In the genomic region with DNA sequence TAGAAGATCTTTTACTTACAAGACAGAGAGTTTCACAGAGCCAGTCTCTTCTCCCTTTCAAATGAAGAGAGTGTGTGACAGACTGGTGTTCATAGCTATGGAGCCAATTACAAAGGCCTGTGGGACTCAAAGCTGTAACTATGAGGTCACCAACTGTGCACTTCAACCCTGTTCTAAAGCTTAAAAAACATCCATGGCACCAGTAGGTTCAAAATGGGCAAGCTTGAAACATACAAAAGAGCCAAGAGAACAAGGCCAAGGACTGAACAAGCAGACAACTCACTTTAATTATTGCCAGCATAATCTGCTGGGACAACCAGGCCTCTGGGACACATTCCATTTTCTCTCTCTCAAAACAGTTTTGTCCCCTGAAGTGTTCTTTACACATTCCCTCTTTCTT, we compare ENCODE assay signal across 8 mouse cellular contexts. TPM values are rescaled to one million over a fixed set of nuclear protein-coding genes. Genes with fewer than 3 reads are reported as not detected.
A peak's percentile ranks its signal among the peaks of the same experiment; 100 is the strongest.
DNase-seq lines count a peak whose midpoint lies in the region; ATAC-seq and TF ChIP-seq lines count a peak whose summit lies in the region.
"Had no signal": no experiment of that assay in that cellular context is flagged by ENCODE, and none has a peak within 500 bp of the region (broad histone marks: within the 10 kb centered on the region; RNA-seq: fewer than 3 reads in every experiment).

No protein-coding gene starts in this region.

- H3K4me3 ChIP-seq in liver, adult 2 months (ENCODE audit: insufficient read depth, low read depth, low read length) = peak overlapping the region; percentile 36
- no peak overlapping the region for H3K4me3 ChIP-seq in forebrain, embryonic 14.5 days (ENCODE audit: low read depth, low read length)
- H3K4me3 ChIP-seq in limb, embryonic 10.5 days = peak overlapping the region; percentile 73
- H3K4me3 ChIP-seq in small intestine, adult 2 months (ENCODE audit: low read depth, low read length) = no peak overlapping the region

- H3K27me3 ChIP-seq in liver, adult 2 months (ENCODE audit: control insufficient read depth, insufficient read depth, low read length) = no peaks in the 10 kb centered on the region
- no peaks in the 10 kb centered on the region for H3K27me3 ChIP-seq in forebrain, embryonic 14.5 days (replicated peaks; ENCODE audit: control insufficient read depth, insufficient read depth, low read length)
- no peaks in the 10 kb centered on the region for H3K27me3 ChIP-seq in limb, embryonic 10.5 days (ENCODE audit: low read depth, poor library complexity, severe bottlenecking)
- no peaks in the 10 kb centered on the region for H3K27me3 ChIP-seq in small intestine, adult 2 months (ENCODE audit: control insufficient read depth, insufficient read depth, low read length)

- no peak for ATAC-seq in forebrain, embryonic 14.5 days

- peak overlapping the region; percentile 63 for H3K27ac ChIP-seq in liver, adult 2 months (replicated peaks; ENCODE audit: insufficient read depth, low read depth, low read length)
- no peak overlapping the region for H3K27ac ChIP-seq in forebrain, embryonic 14.5 days (ENCODE audit: low read depth, low read length)
- no peak overlapping the region for H3K27ac ChIP-seq in limb, embryonic 10.5 days
- H3K27ac ChIP-seq in small intestine, adult 2 months (ENCODE audit: insufficient read depth, low read depth, low read length) = peak overlapping the region; percentile 68

- H3K79me2 ChIP-seq in liver, adult 2 months (ENCODE audit: control insufficient read depth, insufficient read depth, low read length) = peaks cover 28% of the 10 kb centered on the region

- peaks cover 21% of the 10 kb centered on the region for H3K4me1 ChIP-seq in liver, adult 2 months (ENCODE audit: control insufficient read depth, insufficient read depth, low read length)
- peaks cover 13% of the 10 kb centered on the region; the same call in 1 of the 2 replicates for H3K4me1 ChIP-seq in forebrain, embryonic 14.5 days (ENCODE audit: control insufficient read depth, insufficient read depth, low read length)
- peaks cover 23% of the 10 kb centered on the region for H3K4me1 ChIP-seq in limb, embryonic 10.5 days
- H3K4me1 ChIP-seq in small intestine, adult 2 months (ENCODE audit: control insufficient read depth, insufficient read depth, insufficient read length, low read length) = peaks cover 20% of the 10 kb centered on the region; the same call in 1 of the 2 replicates

- no peak for TF ChIP-seq CTCF in liver, adult 2 months (IDR thresholded peaks at IDR 0.05; ENCODE audit: low read depth, low read length)
- TF ChIP-seq CTCF in small intestine, adult 2 months (IDR thresholded peaks at IDR 0.05; ENCODE audit: extremely low read depth, insufficient read length, insufficient replicate concordance, low read depth, low read length) = no peak

- H3K9ac ChIP-seq in liver, adult 2 months (ENCODE audit: low read depth, low read length) = peak overlapping the region; percentile 44
- no peak overlapping the region for H3K9ac ChIP-seq in forebrain, embryonic 14.5 days (ENCODE audit: low read length)

- no peak for TF ChIP-seq POLR2A in liver, adult 2 months (IDR thresholded peaks at IDR 0.05; ENCODE audit: extremely low read depth, insufficient read depth, low read length)
- TF ChIP-seq POLR2A in small intestine, adult 2 months (IDR thresholded peaks at IDR 0.05; ENCODE audit: low read depth, low read length) = no peak

- peak overlapping the region; percentile 86; the same call in 1 of the 2 replicates for H3K4me2 ChIP-seq in forebrain, embryonic 14.5 days (ENCODE audit: low read length)

- DNase-seq in liver, adult 2 months (ENCODE audit: extremely low read depth, low read depth, low spot score) = peak; percentile 93
- no peak for DNase-seq in liver
- DNase-seq in forebrain, embryonic 14.5 days (ENCODE audit: low spot score) = no peak
- no peak for DNase-seq in limb, embryonic 10.5 days (ENCODE audit: low spot score)
- DNase-seq in spleen, postnatal 14 days (ENCODE audit: low spot score in 2 of 2) = no peak
- no peak for DNase-seq in embryo, embryonic 10.5 days (ENCODE audit: low spot score)

- peaks cover 3% of the 10 kb centered on the region for H3K36me3 ChIP-seq in liver, adult 2 months (ENCODE audit: control insufficient read depth, insufficient read depth, low read length)
- H3K36me3 ChIP-seq in forebrain, embryonic 14.5 days (ENCODE audit: control insufficient read depth, insufficient read depth, low read length) = 0 out of 2 replicates have a peak, but pooled peaks cover 3% of the 10 kb centered on the region
- peaks cover 32% of the 10 kb centered on the region for H3K36me3 ChIP-seq in limb, embryonic 10.5 days
- H3K36me3 ChIP-seq in small intestine, adult 2 months (ENCODE audit: control insufficient read depth, insufficient read depth, low read length) = 0 out of 2 replicates have a peak, but pooled peaks cover 4% of the 10 kb centered on the region

- no peaks in the 10 kb centered on the region for H3K9me3 ChIP-seq in forebrain, embryonic 14.5 days (replicated peaks; ENCODE audit: control insufficient read depth, low read length)
- no peaks in the 10 kb centered on the region for H3K9me3 ChIP-seq in limb, embryonic 10.5 days (replicated peaks)

RNA-seq across cellular contexts. Expression of a gene that starts 1.9 kb away (rescaled TPM):
- total RNA-seq in liver, adult 2 months (2014; rRNA removed) = 46.2 and 47.4 TPM in 2 replicates
- 101 and 116 TPM in 2 replicates for polyA plus RNA-seq in liver, adult 2 months (2012; rRNA removed)
- polyA plus RNA-seq in forebrain, embryonic 14.5 days (2014; fragmentation: Nextera tagmentation; extraction: Ambion mirVana) = 87.1 and 96.5 TPM in 2 replicates
- polyA plus RNA-seq in limb, embryonic 10.5 days (2016; fragmentation: Nextera tagmentation; extraction: Ambion mirVana) = 112 TPM in 2 replicates
- 51.7 and 87.4 TPM in 2 replicates for polyA plus RNA-seq in small intestine, adult 2 months (2012; rRNA removed)

RNA-seq across cellular contexts. Expression of a gene that starts 47.0 kb away (rescaled TPM):
- not detected in 2 replicates for total RNA-seq in liver, adult 2 months (2014; rRNA removed)
- polyA plus RNA-seq in liver, adult 2 months (2012; rRNA removed) = not detected in 2 replicates
- polyA plus RNA-seq in forebrain, embryonic 14.5 days (2014; fragmentation: Nextera tagmentation; extraction: Ambion mirVana) = 0.14 TPM in 2 replicates
- 0.40 and 0.71 TPM in 2 replicates for polyA plus RNA-seq in limb, embryonic 10.5 days (2016; fragmentation: Nextera tagmentation; extraction: Ambion mirVana)
- not detected in 2 replicates for polyA plus RNA-seq in small intestine, adult 2 months (2012; rRNA removed)
- total RNA-seq: left cerebral cortex, postnatal 14 days had no signal

Comparison
In these comparisons a context has a peak if more than half of its experiments do, and no peak if none do; other contexts are left out.
1. H3K27ac ChIP-seq: peak in liver, adult 2 months (single experiment) and small intestine, adult 2 months (single experiment); none in forebrain, embryonic 14.5 days (single experiment) and limb, embryonic 10.5 days (single experiment).
2. H3K4me3 ChIP-seq: peak in liver, adult 2 months (single experiment) and limb, embryonic 10.5 days (single experiment); none in forebrain, embryonic 14.5 days (single experiment) and small intestine, adult 2 months (single experiment).